Mouse (Mus musculus) c-Kit-negative CD71-positive TER-119-positive erythroid progenitor cells, embryonic 14.5 days (primary cell): ENCODE measurements at regions not wholly inside any gene's neighbourhood (a gene's known extent, or its start where the extent isn't known, plus 50 kb on each side); places are given as distances from the start of the nearest gene placed in this dataset.
"Not testable (repeated sequence)": the region's sequence is repeated elsewhere in the genome, so short reads cannot be mapped to it uniquely, and the experiment has no call there.

Experiments
- DNase-seq: peaks from one replicate; pipeline ENCODE4 v3.0.0-alpha.2; 2013; ENCODE audit warnings: low read depth, low spot score

GRCm38 (mm10) chr12:114008491-114008890 is 464.8 kb downstream of the Adam6a start:
- not testable (repeated sequence) for DNase-seq

GRCm38 (mm10) chr12:114009391-114009790 is 465.7 kb downstream of the Adam6a start:
- DNase-seq: no peak

- not testable (repeated sequence) for DNase-seq
These were observed 469.2 kb downstream of the Adam6a start for GRCm38 (mm10) chr12:114012860-114013259.

GRCm38 (mm10) chr12:114037011-114037410 is 493.3 kb downstream of the Adam6a start:
- DNase-seq: not testable (repeated sequence)

GRCm38 (mm10) chr12:114047991-114048390 is 504.3 kb downstream of the Adam6a start:
- DNase-seq: not testable (repeated sequence)

- DNase-seq: no peak
These were observed 509.6 kb downstream of the Adam6a start for GRCm38 (mm10) chr12:114053341-114053740.

DNA sequence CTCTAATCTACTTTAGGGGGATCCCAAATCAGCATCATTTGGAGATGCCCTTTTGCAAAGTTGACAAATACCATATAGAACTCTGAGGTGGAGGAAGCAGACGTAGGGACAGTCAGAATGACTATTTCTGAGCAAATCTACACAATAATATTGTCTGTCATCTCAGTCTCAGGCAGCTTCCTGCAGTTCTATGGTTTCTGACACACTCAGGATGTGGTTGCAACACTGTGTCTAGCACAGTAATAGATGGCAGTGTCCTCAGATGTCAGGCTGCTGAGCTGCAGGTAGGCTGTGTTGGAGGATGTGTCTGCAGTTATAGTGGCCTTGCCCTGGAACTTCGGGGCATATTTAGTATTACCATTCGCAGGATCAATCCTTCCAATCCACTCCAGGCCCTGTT is 515.9 kb downstream of the Adam6a start:
- no peak for DNase-seq

- no peak for DNase-seq
These were observed 523.5 kb downstream of the Adam6a start for GRCm38 (mm10) chr12:114067166-114067565.

DNA sequence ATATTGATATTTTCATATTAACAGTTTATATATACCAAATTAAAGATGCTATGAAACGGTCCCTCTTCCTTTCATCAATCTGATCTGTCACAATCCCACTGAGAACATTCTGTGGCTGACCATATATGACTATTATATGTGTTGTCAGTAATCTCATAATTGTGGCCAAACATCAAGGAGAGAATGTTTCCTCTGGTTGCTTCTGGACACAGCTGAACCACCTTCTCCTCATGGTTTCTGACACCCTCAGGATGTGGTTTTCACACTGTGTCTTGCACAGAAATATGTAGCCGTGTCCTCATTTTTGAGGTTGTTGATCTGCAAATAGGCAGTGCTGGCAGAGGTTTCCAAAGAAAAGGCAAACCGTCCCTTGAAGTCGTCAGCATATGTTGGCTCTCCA is 565.0 kb downstream of the Adam6a start:
- not testable (repeated sequence) for DNase-seq

- DNase-seq: no peak
These were observed 591.2 kb downstream of the Adam6a start for GRCm38 (mm10) chr12:114134897-114135296.

DNA sequence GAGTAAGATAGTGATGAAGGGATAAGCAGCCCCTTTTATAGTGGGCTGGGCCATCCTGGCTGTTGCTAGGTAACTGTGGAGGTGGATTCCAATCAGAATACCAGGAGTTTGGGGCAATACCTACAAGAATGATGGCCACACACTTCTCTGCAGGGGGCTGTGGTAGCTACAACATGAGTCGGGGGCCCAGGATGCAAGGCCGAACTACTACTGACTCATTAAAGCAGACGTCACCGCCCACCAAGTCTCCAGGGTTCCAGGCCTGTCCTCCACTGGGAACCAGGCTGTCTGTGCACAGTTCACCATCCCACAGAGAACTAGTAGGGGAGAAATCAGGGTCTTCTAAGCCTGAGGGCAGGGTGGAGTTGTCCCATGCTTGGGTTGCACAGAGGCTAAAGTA is 605.1 kb downstream of the Adam6a start:
- no peak for DNase-seq

DNA sequence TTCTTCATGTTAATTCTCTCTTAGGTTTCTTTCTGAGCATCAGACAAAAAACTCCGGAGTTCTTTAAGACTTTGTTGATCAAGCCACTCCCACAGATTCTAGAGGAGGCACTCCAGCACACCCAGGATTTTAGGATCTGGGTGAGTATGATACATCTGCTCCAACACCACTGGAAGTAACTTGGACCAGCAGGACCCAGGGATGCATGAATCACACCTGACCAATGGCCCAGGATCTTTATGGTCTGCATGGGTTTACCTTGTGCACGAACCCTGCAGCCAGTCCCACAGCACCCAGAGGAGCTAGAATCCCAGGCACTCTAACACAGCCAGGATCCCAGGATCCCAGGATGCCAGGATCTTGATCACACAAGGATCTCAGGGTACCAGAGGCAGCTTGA is 628.6 kb downstream of the Adam6a start:
- DNase-seq: no peak

DNA sequence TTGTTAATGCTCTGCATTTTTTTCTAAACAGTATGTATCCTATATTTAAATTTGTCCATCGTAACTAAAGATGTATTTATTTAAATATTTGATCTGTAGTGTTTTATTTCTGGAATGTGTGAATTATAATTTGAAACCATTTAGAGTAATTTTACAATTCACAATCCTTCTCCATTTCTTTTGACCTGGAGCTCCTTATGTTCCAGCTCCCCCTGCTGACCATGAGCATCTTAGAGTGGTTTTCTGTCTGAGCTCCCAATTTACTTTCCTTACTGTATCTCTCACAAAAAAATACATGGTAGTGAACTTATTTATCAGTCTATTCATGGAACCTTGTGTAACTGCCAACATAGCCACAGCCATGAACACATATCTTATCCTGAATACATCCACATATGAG is 655.8 kb downstream of the Adam6a start:
- no peak for DNase-seq

DNA sequence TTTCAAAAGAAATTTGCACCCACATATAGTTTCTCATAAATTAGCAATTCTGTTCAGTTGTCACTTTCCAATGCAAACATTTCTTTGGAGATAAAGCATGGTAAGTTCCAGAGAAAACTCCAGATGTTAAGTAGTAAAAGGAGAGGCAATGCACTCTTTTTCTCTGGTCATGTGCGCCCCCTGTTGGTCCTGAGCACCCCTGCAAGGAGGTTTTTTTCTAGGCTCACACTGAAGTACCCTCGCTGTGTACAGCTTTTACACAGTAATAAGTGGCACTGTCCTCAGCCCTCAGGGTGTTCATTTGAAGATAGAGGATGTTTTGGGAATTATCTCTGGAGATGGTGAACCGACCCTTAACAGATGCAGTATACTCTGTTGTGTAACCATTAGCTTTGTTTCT is 678.8 kb downstream of the Adam6a start:
- DNase-seq: no peak
